ENCODE assay signal across 25 mouse cellular contexts in the genomic region with DNA sequence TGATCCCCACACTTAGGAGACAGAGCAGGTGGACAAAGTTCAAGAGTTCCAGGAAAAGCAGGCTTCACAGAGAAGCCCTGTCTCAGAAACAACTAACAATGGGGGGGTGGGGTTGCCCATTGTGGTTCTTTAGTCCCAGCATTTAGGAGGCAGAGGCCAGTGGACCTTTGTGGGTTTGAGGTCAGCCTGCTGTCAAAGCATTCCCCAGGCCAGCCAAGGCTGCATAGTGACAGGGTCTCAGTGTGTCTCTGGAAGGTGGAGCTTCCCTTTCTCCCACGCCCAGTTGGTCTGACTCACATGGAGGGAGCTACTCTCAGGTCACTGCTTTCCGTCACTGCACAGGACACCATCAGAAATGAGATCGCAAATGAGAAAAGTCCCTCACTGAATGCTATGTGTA. TPM values are rescaled to one million over a fixed set of nuclear protein-coding genes. Genes with fewer than 3 reads are reported as not detected.
DNase-seq lines count a peak whose midpoint lies in the region; ATAC-seq and TF ChIP-seq lines count a peak whose summit lies in the region.
"Had no signal": no experiment of that assay in that cellular context is flagged by ENCODE, and none has a peak within 500 bp of the region (broad histone marks: within the 10 kb centered on the region; RNA-seq: fewer than 3 reads in every experiment).

No protein-coding gene starts in this region.

- peaks cover 13% of the 10 kb centered on the region for H3K36me3 ChIP-seq in hindbrain, embryonic 11.5 days (ENCODE audit: control insufficient read depth, insufficient read depth, low read length)
- peaks cover 96% of the 10 kb centered on the region for H3K36me3 ChIP-seq in hindbrain, embryonic 14.5 days (replicated peaks; ENCODE audit: control insufficient read depth, insufficient read depth)
- H3K36me3 ChIP-seq in C2C12 (ENCODE audit: control insufficient read depth, insufficient read depth) = peaks cover 96% of the 10 kb centered on the region

- peak; percentile 9 for DNase-seq in hindbrain, embryonic 11.5 days (ENCODE audit: low spot score)
- DNase-seq in hindbrain, embryonic 14.5 days (ENCODE audit: low spot score) = no peak
- DNase-seq in embryo, embryonic 10 days (ENCODE audit: low spot score) = peak; percentile 75
- DNase-seq in mesoderm, embryonic 11.5 days (ENCODE audit: low read depth, low spot score) = peak; percentile 17
- no peak for DNase-seq in kidney, postnatal 25 days
- no peak for DNase-seq in gastrocnemius, postnatal 36 days
- DNase-seq: adrenal gland, postnatal 14 days; cerebellum, adult 2 months; cerebellum, postnatal 10 days; gastrocnemius, adult 2 months; heart, adult 18-20 months; heart, postnatal 14 days; kidney, adult 11 months had no signal

- no peak overlapping the region for H3K4me3 ChIP-seq in hindbrain, embryonic 11.5 days (ENCODE audit: low read depth, low read length)
- no peak overlapping the region for H3K4me3 ChIP-seq in hindbrain, embryonic 14.5 days (replicated peaks; ENCODE audit: low read length)
- no peak overlapping the region for H3K4me3 ChIP-seq in C2C12 (ENCODE audit: insufficient read depth, poor library complexity, severe bottlenecking)
- H3K4me3 ChIP-seq: embryonic facial prominence, embryonic 10.5 days; forebrain, embryonic 10.5 days; gastrocnemius, adult 2 months; heart, embryonic 10.5 days; heart, embryonic 15.5 days had no signal

- H3K9ac ChIP-seq in hindbrain, embryonic 11.5 days (ENCODE audit: low read depth, low read length) = no peak overlapping the region
- H3K9ac ChIP-seq in hindbrain, embryonic 14.5 days = no peak overlapping the region
- H3K9ac ChIP-seq: heart, embryonic 15.5 days had no signal

- H3K27ac ChIP-seq in hindbrain, embryonic 11.5 days (ENCODE audit: low read depth, low read length) = no peak overlapping the region
- H3K27ac ChIP-seq in hindbrain, embryonic 14.5 days = no peak overlapping the region
- H3K27ac ChIP-seq: embryonic facial prominence, embryonic 10.5 days; forebrain, embryonic 10.5 days; gastrocnemius, adult 2 months; heart, embryonic 10.5 days; heart, embryonic 15.5 days had no signal

- no peak overlapping the region for H3K4me2 ChIP-seq in hindbrain, embryonic 11.5 days (replicated peaks; ENCODE audit: low read depth, low read length)
- no peak overlapping the region for H3K4me2 ChIP-seq in hindbrain, embryonic 14.5 days (replicated peaks)
- H3K4me2 ChIP-seq: heart, embryonic 15.5 days had no signal

- H3K27me3 ChIP-seq in hindbrain, embryonic 11.5 days (ENCODE audit: control insufficient read depth, insufficient read depth, low read length) = no peaks in the 10 kb centered on the region
- H3K27me3 ChIP-seq in hindbrain, embryonic 14.5 days (ENCODE audit: control insufficient read depth, insufficient read depth, low read length) = no peaks in the 10 kb centered on the region
- H3K27me3 ChIP-seq in C2C12 (ENCODE audit: control insufficient read depth, insufficient read depth, insufficient read length) = no peaks in the 10 kb centered on the region
- H3K27me3 ChIP-seq: CH12.LX; heart, embryonic 15.5 days had no signal

- H3K79me3 ChIP-seq in C2C12 (ENCODE audit: low read depth) = no peaks in the 10 kb centered on the region

- no peak for ATAC-seq in hindbrain, embryonic 11.5 days (ENCODE audit: low FRiP score)
- no peak for ATAC-seq in hindbrain, embryonic 14.5 days (ENCODE audit: low FRiP score)
- no peak for ATAC-seq in erythroid progenitor cell, adult 5-6 weeks (replicated peaks; ENCODE audit: low FRiP score, poor library complexity, severe bottlenecking)
- ATAC-seq: forebrain, embryonic 14.5 days; hindbrain, embryonic 16.5 days had no signal

- 35% methylated on average over 3 of the region's 3 CpGs for WGBS in hindbrain, embryonic 11.5 days
- WGBS in hindbrain, embryonic 14.5 days = 34% methylated on average over 3 of the region's 3 CpGs

- TF ChIP-seq CTCF in C2C12 (IDR thresholded peaks at IDR 0.05; ENCODE audit: control insufficient read depth, insufficient read depth, insufficient read length) = no peak

- H3K9me3 ChIP-seq in hindbrain, embryonic 11.5 days (ENCODE audit: control insufficient read depth, low read length) = no peaks in the 10 kb centered on the region
- no peaks in the 10 kb centered on the region for H3K9me3 ChIP-seq in hindbrain, embryonic 14.5 days (ENCODE audit: control insufficient read depth, low read length)
- H3K9me3 ChIP-seq: embryonic facial prominence, embryonic 10.5 days; forebrain, embryonic 10.5 days; heart, embryonic 10.5 days; heart, embryonic 15.5 days had no signal

- no peaks in the 10 kb centered on the region for H3K79me2 ChIP-seq in C2C12 (ENCODE audit: control insufficient read depth, insufficient read depth)

- H3K4me1 ChIP-seq in hindbrain, embryonic 11.5 days (replicated peaks; ENCODE audit: control insufficient read depth, insufficient read depth, low read length) = no peaks in the 10 kb centered on the region
- H3K4me1 ChIP-seq in hindbrain, embryonic 14.5 days (replicated peaks; ENCODE audit: control insufficient read depth, insufficient read depth, low read length) = no peaks in the 10 kb centered on the region
- H3K4me1 ChIP-seq: embryonic facial prominence, embryonic 10.5 days; heart, embryonic 10.5 days; heart, embryonic 15.5 days had no signal

- peak overlapping the region; percentile 14 for H3ac ChIP-seq in C2C12 (ENCODE audit: control insufficient read depth, insufficient read length, low read depth)

- intact Hi-C loops in gastrocnemius, postnatal 36 days (cut with DNase I) = loop anchor here (10.0 kb wide), 1 partner anchor 963 kb away; no protein-coding TSS in a partner anchor

TF ChIP-seq in C2C12, 6 proteins besides CTCF, POLR2A, EP300 and RAD21:
- no peak for TF ChIP-seq MYOD1 (IDR thresholded peaks at IDR 0.05; ENCODE audit: control insufficient read depth, insufficient read length, low read depth)
- no peak for TF ChIP-seq MAX (IDR thresholded peaks at IDR 0.05)
- no peak for TF ChIP-seq CEBPB (IDR thresholded peaks at IDR 0.05; ENCODE audit: low read depth)
- no peak for TF ChIP-seq USF1 (IDR thresholded peaks at IDR 0.05; ENCODE audit: low read depth)
- TF ChIP-seq FOSL1 (IDR thresholded peaks at IDR 0.05; ENCODE audit: insufficient read depth, low read length, poor library complexity, severe bottlenecking) = no peak
- TF ChIP-seq MYOG (IDR thresholded peaks at IDR 0.05; ENCODE audit: control insufficient read depth, extremely low read depth, insufficient read length) = no peak

RNA-seq across cellular contexts. Expression of a gene that starts 31.4 kb away (rescaled TPM):
- 28.7 and 35.4 TPM in 2 replicates for polyA plus RNA-seq in hindbrain, embryonic 11.5 days (2014; fragmentation: Nextera tagmentation; extraction: Ambion mirVana)
- polyA plus RNA-seq in hindbrain, embryonic 14.5 days (2014; fragmentation: Nextera tagmentation; extraction: Ambion mirVana) = 95.7 and 117 TPM in 2 replicates
- 25.0 TPM for polyA plus RNA-seq in C2C12 (2012; fragmentation: generic; extraction: Trizol)
- 1.8 and 3.8 TPM in 2 replicates for total RNA-seq in erythroid progenitor cell, adult 5-6 weeks (2015; ENCODE audit: low replicate concordance)
- total RNA-seq in erythroid progenitor cell, adult 5-6 weeks (2017; ENCODE audit: low replicate concordance) = 3.5 TPM in 2 replicates
- 10 to 100 TPM; 14.8 to 15.7 TPM for total RNA-seq in gastrocnemius, postnatal 36 days (2021)

RNA-seq across cellular contexts. Expression of a gene that starts 39.2 kb away (rescaled TPM):
- polyA plus RNA-seq in hindbrain, embryonic 11.5 days (2014; fragmentation: Nextera tagmentation; extraction: Ambion mirVana) = 0.08 TPM in 1 of 2 replicates, not detected in the other
- not detected in 2 replicates for polyA plus RNA-seq in hindbrain, embryonic 14.5 days (2014; fragmentation: Nextera tagmentation; extraction: Ambion mirVana)
- 0.02 TPM for polyA plus RNA-seq in C2C12 (2012; fragmentation: generic; extraction: Trizol)
- not detected in 2 replicates for total RNA-seq in erythroid progenitor cell, adult 5-6 weeks (2015; ENCODE audit: low replicate concordance)
- total RNA-seq in erythroid progenitor cell, adult 5-6 weeks (2017; ENCODE audit: low replicate concordance) = not detected in 2 replicates
- total RNA-seq in gastrocnemius, postnatal 36 days (2021) = not detected
- total RNA-seq: adrenal gland, postnatal 14 days; CH12.LX; gastrocnemius, adult 2 months; gastrocnemius, postnatal 4 days; heart, adult 18-20 months; heart, postnatal 14 days; hematopoietic stem cell, adult 5-6 weeks had no signal
- polyA plus RNA-seq: cerebellum, adult 2 months; embryonic facial prominence, embryonic 14.5 days; forebrain, embryonic 10.5 days; forebrain, embryonic 14.5 days; heart, embryonic 10.5 days; hindbrain, embryonic 16.5 days had no signal

RNA-seq across cellular contexts. Expression of a gene that starts 40.1 kb away (rescaled TPM):
- 390 and 392 TPM in 2 replicates for polyA plus RNA-seq in hindbrain, embryonic 11.5 days (2014; fragmentation: Nextera tagmentation; extraction: Ambion mirVana)
- 416 and 468 TPM in 2 replicates for polyA plus RNA-seq in hindbrain, embryonic 14.5 days (2014; fragmentation: Nextera tagmentation; extraction: Ambion mirVana)
- polyA plus RNA-seq in C2C12 (2012; fragmentation: generic; extraction: Trizol) = 384 TPM
- 20.1 and 28.5 TPM in 2 replicates for total RNA-seq in erythroid progenitor cell, adult 5-6 weeks (2015; ENCODE audit: low replicate concordance)
- 30.0 and 31.4 TPM in 2 replicates for total RNA-seq in erythroid progenitor cell, adult 5-6 weeks (2017; ENCODE audit: low replicate concordance)
- total RNA-seq in gastrocnemius, postnatal 36 days (2021) = 10 to 100 TPM; 23.2 to 27.5 TPM

Comparison
In these comparisons a context has a peak if more than half of its experiments do, and no peak if none do; other contexts are left out.
1. DNase-seq: peak in hindbrain, embryonic 11.5 days (single experiment), embryo, embryonic 10 days (single experiment) and mesoderm, embryonic 11.5 days (single experiment); none in hindbrain, embryonic 14.5 days (single experiment), kidney, postnatal 25 days (0 of 2) and gastrocnemius, postnatal 36 days (0 of 2).